Mouse (Mus musculus) hindbrain, postnatal 0 days (tissue): ENCODE measurements around the gene Slc36a2. TPM values are rescaled to one million over a fixed set of nuclear protein-coding genes. Genes with fewer than 3 reads are reported as not detected.

ENCODE experiments used
- ATAC-seq: fragments of 200-750 bp; cut with Nextera tagmentation; 2 replicates; pipeline ENCODE4 v1.8.0; 2017; ENCODE audit warnings: mild to moderate bottlenecking, moderate TSS enrichment, moderate library complexity
- DNase-seq: peaks from one replicate; pipeline ENCODE4 v3.0.0-alpha.2; 2015; ENCODE audit warnings: low spot score
- H3K27ac ChIP-seq: fragments of 300-500 bp; sonication (generic); 2 replicates; pipeline ENCODE4 v1.5.1; 2014; ENCODE audit warnings: mild to moderate bottlenecking
- H3K27me3 ChIP-seq: fragments of 300-500 bp; sonication (generic); 2 replicates; pipeline ENCODE4 v1.6.1; 2014; ENCODE audit warnings: low read length, mixed read lengths; ENCODE audit not compliant: insufficient read depth
- H3K36me3 ChIP-seq: fragments of 300-500 bp; sonication (generic); 2 replicates; pipeline ENCODE4 v1.6.1; 2014; ENCODE audit warnings: low read length, mixed read lengths; ENCODE audit not compliant: insufficient read depth
- H3K4me1 ChIP-seq: fragments of 300-500 bp; sonication (generic); 2 replicates; pipeline ENCODE4 v1.6.1; 2014; ENCODE audit warnings: antibody characterized with exemption, low read length, mixed read lengths; ENCODE audit not compliant: insufficient read depth
- H3K4me2 ChIP-seq: fragments of 300-500 bp; sonication (generic); 2 replicates; pipeline ENCODE4 v1.6.1; 2014; ENCODE audit warnings: low read depth, mild to moderate bottlenecking, low read length, moderate library complexity, mixed read lengths
- H3K4me3 ChIP-seq: fragments of 300-500 bp; sonication (generic); 2 replicates; pipeline ENCODE4 v1.5.1; 2014; ENCODE audit warnings: low read length
- H3K9ac ChIP-seq: fragments of 300-500 bp; sonication (generic); replicated peaks from 2 replicates; pipeline ENCODE4 v1.6.1; 2014; ENCODE audit warnings: mild to moderate bottlenecking, low read length, moderate library complexity, mixed read lengths
- H3K9me3 ChIP-seq: fragments of 300-500 bp; sonication (generic); 2 replicates; pipeline ENCODE4 v1.6.1; 2016; ENCODE audit warnings: low read length, mixed read lengths
- CTCF ChIP-seq: IDR thresholded peaks from 2 replicates; pipeline ENCODE4 v1.5.1; 2016; ENCODE audit warnings: antibody characterized with exemption, control low read depth, low read depth
- WGBS: fragments of 180-500 bp; shearing (Covaris S2); extraction: QIAGEN DNeasy Blood & Tissue Kit; methylation state at CpG from one replicate; pipeline ENCODE4 v1.1.7; 2014; 5-methylcytosine and 5-hydroxymethylcytosine counted together
- polyA plus RNA-seq: library from polyadenylated mRNA; unstranded; fragments of >200 nt; fragmentation: Nextera tagmentation; extraction: Ambion mirVana; gene quantifications from 2 replicates; pipeline ENCODE4 v1.2.1, GENCODE M21; 2015
- total RNA-seq: library from RNA; depleted of rRNA; stranded (reverse); fragments of >200 nt; gene quantifications from 2 replicates; pipeline ENCODE4 v1.2.3, GENCODE M21; 2014

The Slc36a2 gene
- total and polyA plus RNA-seq, 2 experiments from 2014 or later, result 0.84 to 0.94 TPM

DNA sequence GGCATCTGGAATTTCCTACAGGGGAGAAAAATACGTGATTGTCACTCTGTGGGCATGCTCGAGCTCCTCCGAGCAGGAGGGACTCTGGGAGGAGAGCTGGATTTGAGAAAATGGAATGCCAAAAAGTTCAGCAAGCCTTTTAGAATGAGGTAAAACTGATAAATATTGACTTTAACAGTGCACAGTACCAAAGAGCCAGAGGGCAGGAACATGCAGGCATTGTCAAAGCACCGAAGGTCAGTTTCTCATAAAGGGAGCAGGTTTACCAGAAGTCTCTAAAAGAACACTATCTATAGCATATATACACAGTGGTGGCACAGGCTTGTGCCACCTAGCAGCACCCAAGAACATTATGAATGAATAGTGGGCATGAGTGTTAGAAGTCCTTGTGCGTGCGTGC, 16.0 kb downstream of the Slc36a2 start:
- WGBS, result 85% methylated on average over 6 of the region's 6 CpGs
- H3K36me3 ChIP-seq, result no peaks in the 10 kb centered on the region

DNA sequence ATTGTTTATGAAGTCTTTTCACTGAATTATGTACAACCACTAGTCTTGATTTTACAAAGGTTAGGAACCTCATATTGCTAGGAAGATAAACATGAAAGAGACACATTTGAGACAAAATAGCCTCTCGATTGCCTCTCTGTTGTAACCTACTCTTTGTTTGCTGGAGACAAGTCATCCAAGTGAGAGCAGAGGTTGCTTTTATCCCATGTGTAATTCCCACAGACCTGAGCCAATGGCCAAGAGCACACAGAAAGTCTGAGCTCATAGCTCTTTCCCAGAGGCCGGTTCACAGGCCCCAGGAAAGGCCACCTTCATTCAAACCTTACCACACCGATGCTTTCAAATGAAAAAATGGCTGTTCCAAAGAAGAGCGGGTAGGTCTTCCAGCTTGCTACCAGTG, 16.4 kb downstream of the Slc36a2 start:
- no peak for ATAC-seq
- Histone ChIP-seq H3K27me3 (no peaks in the 10 kb centered on the region), H3K27ac (no peak overlapping the region), H3K4me1 (no peaks in the 10 kb centered on the region), H3K9ac (no peak overlapping the region), H3K4me2 (no peak overlapping the region), H3K36me3 (no peaks in the 10 kb centered on the region), H3K9me3 (no peaks in the 10 kb centered on the region), H3K4me3 (no peak overlapping the region)
- WGBS, result 87% methylated on average over 4 of the region's 4 CpGs
- no peak for TF ChIP-seq CTCF
- DNase-seq, result no peak

More for the DNA sequence above, 16.0 kb downstream of the Slc36a2 start:
- Histone ChIP-seq H3K4me1 (no peaks in the 10 kb centered on the region), H3K9me3 (no peaks in the 10 kb centered on the region), H3K4me3 (no peak overlapping the region), H3K9ac (no peak overlapping the region), H3K27me3 (no peaks in the 10 kb centered on the region), H3K4me2 (no peak overlapping the region), H3K27ac (no peak overlapping the region)
- ATAC-seq (no peak), DNase-seq (no peak)
- TF ChIP-seq CTCF, result no peak

DNA sequence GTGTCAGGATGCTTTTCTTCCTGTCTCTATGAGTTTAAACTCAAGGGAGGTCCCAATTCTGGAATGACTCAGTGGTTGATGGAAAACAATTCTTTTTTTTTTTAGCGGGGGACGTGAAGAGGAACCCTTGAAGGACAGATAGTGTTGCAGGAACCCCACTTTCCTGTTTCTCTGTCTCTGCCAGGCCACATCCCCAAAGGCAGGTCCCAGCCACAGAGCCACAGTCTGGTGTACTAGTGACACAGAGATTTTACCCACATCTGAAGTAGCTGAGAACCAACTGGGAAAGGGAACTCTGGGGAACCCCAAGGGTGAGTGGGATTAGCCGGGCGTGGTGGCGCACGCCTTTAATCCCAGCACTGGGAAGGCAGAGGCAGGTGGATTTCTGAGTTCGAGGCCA, 19.1 kb downstream of the Slc36a2 start:
- Histone ChIP-seq H3K27me3 (no peaks in the 10 kb centered on the region), H3K9ac (no peak overlapping the region), H3K4me1 (no peaks in the 10 kb centered on the region), H3K9me3 (no peaks in the 10 kb centered on the region), H3K4me3 (no peak overlapping the region), H3K36me3 (no peaks in the 10 kb centered on the region), H3K27ac (no peak overlapping the region), H3K4me2 (no peak overlapping the region)
- TF ChIP-seq CTCF, result no peak
- DNase-seq (no peak), ATAC-seq (no peak)
- WGBS, result 94% methylated on average over 6 of the region's 7 CpGs

DNA sequence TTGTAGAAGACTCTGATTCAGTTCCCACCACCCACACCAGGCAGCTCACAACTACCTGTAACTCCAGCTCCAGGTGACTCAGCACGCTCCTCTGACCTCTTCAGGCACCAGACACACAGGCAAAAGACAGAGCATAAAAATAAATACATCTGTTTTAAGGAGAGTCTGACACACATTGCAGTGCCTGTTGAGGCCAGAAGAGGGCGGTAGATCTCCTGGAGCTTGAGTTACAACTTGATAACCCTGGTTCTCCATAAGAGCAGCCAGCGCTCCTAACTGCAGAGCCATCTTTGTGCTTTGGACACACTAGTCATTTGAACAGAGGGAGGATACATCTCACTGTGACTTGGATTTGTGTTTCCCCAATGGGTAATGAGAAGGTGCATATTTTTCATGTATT, 20.2 kb downstream of the Slc36a2 start:
- no peak overlapping the region for H3K27ac ChIP-seq
- no peaks in the 10 kb centered on the region for H3K9me3 ChIP-seq
- no peaks in the 10 kb centered on the region for H3K4me1 ChIP-seq
- no peak overlapping the region for H3K4me2 ChIP-seq
- H3K9ac ChIP-seq, result no peak overlapping the region
- DNase-seq, result peak; percentile 30
- ATAC-seq, result no peak
- no peaks in the 10 kb centered on the region for H3K27me3 ChIP-seq
- no peaks in the 10 kb centered on the region for H3K36me3 ChIP-seq
- 49% methylated on average over 3 of the region's 3 CpGs for WGBS
- H3K4me3 ChIP-seq, result no peak overlapping the region
- peak; percentile 68 for TF ChIP-seq CTCF

DNA sequence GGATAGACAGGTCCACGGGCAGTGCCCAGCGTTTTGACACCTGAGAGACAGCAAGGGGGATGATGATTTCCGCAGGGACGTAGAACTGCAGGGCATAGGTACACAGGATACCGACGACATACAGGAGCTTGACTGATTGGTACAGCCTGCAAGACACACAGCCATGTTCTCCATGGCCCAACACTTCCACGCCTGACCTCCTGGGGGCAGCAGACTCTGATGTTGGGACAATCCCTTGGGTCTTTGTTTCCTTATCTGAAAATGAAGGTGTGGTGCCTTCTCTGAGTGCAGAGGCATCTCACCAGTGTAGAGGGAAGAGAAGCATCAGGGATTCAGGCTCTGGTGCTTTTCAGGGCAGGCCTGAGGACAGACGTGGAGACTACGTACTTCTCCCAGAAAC, 22.2 kb downstream of the Slc36a2 start:
- Histone ChIP-seq H3K4me2 (no peak overlapping the region), H3K36me3 (no peaks in the 10 kb centered on the region), H3K9ac (no peak overlapping the region), H3K9me3 (no peaks in the 10 kb centered on the region), H3K4me1 (no peaks in the 10 kb centered on the region), H3K4me3 (no peak overlapping the region), H3K27ac (no peak overlapping the region), H3K27me3 (no peaks in the 10 kb centered on the region)
- TF ChIP-seq CTCF, result peak; percentile 63
- ATAC-seq, result no peak
- DNase-seq, result peak; percentile 16
- 54% methylated on average over 9 of the region's 9 CpGs for WGBS

DNA sequence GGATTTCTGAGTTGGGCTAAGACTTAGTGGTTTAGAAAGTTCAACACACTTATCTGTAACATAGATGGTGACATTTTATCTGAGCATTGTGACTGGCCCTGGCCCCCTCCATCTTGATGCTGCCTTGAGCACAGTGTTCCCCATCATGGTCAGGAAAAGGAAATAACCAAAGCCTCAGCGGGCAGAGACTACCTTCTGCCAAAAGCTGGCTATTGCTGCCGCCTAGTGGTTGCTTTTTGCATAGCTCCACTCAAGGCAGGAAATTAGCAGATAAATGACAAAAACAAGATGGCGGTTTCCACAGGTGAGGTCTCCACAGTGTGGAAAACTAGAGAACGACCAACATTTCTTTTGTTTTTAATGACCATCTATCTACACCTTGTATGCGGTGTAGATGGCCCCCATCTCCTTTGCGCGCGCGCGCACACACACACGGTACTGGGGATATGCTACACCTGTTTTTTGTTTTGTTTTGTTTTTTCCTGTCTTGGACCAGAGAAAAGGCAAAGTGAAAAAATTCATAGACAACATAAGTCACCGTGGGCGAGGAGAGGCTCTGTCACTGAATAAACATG, 26.0 kb downstream of the Slc36a2 start:
- H3K27ac ChIP-seq, result no peak overlapping the region
- H3K4me1 ChIP-seq, result no peaks in the 10 kb centered on the region
- TF ChIP-seq CTCF, result peak; percentile 93
- H3K27me3 ChIP-seq, result no peaks in the 10 kb centered on the region
- no peak overlapping the region for H3K4me2 ChIP-seq
- H3K9me3 ChIP-seq, result no peaks in the 10 kb centered on the region
- H3K9ac ChIP-seq, result no peak overlapping the region
- H3K4me3 ChIP-seq, result no peak overlapping the region
- peak; percentile 88 for DNase-seq
- no peaks in the 10 kb centered on the region for H3K36me3 ChIP-seq
- 53% methylated on average over 13 of the region's 13 CpGs for WGBS
- peak; percentile 53; the same call in 1 of the 2 replicates for ATAC-seq

DNA sequence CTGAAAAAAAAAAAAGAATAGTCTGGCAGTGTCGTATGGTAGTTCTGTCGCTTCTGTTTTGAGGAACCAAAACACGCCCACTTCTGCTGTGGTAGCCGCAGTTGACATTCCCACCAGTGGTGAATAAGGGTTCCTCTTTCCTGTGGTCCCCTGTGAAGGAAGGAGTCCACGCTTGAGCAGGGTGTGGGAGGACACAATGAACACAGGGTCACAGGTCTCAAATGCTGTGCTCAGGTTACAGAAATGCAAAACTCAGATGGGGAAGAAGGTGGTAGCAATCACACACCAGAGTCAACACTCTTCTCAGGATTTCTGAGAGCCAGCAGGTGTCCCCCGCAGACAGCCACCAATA, 29.8 kb downstream of the Slc36a2 start:
- Histone ChIP-seq H3K27me3 (no peaks in the 10 kb centered on the region), H3K4me1 (no peaks in the 10 kb centered on the region), H3K4me3 (no peak overlapping the region), H3K9ac (no peak overlapping the region), H3K9me3 (no peaks in the 10 kb centered on the region), H3K36me3 (no peaks in the 10 kb centered on the region), H3K27ac (no peak overlapping the region), H3K4me2 (no peak overlapping the region)
- ATAC-seq, result no peak
- no peak for DNase-seq
- no peak for TF ChIP-seq CTCF
- WGBS, result 78% methylated on average over 6 of the region's 6 CpGs
